Mouse (Mus musculus) lung, postnatal 14 days (tissue): Measurements from ENCODE around the gene Fbxo2.
"Not testable (repeated sequence)": the region's sequence is repeated elsewhere in the genome, so short reads cannot be mapped to it uniquely, and the experiment has no call there.

Source experiments
- DNase-seq: peaks from one replicate; pipeline ENCODE4 v3.0.0; 2021

The Fbxo2 gene

DNA sequence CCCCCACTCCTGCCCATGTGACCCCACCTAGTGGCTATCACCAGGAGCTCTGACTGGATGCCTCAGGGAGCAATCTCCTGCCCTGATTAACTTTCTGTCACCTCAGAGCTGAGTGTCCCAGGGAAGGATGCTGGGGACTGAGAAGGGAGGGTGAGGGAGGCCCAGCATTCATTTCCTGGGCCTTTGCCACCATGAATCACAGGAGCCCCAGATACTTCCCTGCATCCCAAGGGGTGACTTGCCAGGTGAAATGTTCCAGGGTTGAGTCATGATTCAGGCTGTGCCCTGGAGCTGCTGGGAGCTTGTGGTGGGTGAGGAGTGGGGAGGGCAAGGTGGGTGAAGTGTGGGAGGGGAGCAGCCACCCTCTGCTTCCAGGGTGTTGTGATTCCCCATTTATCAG, 17.3 kb downstream of the Fbxo2 start:
- DNase-seq: no peak

DNA sequence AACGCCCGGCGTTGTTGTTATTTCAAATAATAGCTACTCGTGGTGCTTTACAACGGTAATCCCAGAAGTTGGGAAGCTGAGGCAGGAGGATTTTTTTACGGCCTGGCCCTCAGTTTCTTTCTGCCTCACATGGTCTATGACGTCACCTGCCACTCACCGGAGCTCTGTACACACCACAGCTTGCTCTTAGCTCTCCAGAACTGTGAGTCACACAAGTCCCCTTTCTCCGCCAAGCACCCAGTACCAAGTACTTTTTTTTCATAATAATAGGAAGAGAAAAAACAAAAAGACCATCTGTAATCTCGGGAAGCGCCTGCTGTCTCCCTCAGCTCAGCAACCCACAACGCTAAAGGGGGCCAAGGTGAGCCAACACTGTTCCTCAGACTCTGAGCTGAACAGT, 21.1 kb downstream of the Fbxo2 start:
- DNase-seq: no peak

DNA sequence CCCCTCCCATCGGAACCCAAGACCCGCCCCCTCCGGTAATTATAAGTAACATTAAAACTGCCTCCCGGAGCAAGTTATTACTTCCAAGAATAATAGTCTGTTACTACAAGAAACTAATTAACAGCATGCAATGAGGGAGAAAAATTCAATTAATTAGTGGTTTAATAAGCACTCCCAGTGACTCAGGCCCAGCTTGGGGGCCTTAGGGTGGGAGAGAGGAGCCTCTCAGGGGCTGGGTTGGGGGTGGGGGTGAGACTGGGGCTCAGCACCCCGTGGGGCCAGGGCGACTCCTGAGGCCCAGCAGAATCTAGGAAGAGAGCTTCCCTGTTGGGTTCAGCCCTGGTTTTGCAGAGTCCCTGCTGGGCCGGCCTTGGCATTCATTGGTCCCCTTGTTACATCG, 21.9 kb downstream of the Fbxo2 start:
- no peak for DNase-seq

DNA sequence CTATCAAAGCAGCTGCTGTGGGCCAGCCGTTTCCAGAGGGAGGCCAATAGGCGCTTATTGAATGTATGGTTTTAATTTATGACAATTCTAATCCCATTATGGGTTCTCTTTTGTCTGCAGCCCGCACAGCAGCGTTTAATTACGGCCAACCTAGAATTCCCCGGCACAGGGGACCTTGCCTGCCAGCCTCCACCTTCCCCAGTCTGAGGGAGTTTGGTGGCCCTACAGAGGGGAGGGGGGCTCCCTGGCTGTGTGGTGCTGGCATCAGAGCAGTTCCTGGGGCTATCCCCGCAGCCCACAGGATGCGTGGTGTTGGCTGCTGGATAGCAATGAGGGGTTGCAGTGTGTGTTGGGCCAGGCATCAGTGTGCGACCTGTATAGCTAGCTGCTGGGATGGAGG, 24.1 kb downstream of the Fbxo2 start:
- DNase-seq: no peak

DNA sequence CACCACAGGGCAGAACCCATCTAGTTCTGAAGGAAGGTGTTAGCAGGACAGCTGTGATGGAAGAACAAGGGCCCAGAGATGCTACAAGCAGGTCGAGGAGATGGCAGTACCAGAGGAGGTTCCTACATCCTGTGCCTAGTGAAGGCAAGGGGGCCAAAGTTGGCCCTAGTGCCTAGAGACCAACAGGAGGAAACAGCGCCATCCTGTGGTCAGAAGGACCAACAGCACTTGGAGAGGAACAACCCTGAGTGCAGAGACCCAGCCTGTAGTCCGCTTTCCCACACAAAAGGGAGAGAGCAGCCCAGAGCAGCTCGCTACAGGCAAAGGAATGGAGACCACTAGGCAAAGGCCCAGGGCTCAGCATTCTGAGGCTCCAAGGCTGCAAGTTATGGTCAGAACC, 25.4 kb downstream of the Fbxo2 start:
- DNase-seq: no peak

DNA sequence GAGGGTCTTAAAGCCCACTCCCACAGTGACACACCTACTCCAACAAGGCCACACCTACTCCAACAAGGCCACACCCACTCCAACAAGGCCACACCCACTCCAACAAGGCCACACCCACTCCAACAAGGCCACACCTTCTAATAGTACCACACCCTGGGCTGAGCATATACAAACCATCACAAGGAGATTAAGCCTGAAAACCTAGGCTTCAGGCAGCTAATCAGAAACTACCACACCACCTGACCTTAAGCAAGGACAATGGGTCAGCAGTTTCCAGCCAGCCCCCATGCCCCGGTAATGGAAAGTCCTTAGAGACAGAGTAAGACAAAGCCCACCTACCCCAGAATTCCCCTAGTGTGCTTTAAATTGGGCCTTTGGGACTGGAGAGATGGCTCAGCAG, 28.3 kb downstream of the Fbxo2 start:
- DNase-seq: not testable (repeated sequence)

DNA sequence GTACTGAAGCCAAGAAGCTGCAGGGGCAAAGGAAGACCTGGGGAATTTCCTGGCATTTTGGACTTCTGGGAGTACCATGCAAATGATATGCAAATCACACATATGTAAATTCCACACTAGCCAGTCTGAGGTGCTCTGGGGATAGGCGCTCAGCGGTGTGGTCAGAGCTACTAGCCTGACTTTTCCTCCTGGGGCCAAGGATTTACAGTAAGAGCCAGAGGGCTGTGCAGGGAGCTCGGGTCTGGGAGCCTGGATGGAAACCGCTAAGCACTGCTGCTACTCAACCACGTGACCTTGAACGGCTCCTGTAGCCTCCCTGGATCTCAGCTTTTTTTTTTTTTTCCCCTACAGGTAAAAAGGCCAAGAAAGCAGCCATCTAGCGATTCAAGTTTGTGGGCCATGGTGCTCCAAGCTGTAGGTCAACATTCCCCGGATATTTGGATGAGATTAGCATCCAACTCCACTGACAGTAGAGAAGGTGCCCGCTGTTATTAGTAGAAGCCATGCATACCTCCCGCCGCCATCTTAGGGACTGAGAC, 32.4 kb downstream of the Fbxo2 start:
- DNase-seq: no peak

DNA sequence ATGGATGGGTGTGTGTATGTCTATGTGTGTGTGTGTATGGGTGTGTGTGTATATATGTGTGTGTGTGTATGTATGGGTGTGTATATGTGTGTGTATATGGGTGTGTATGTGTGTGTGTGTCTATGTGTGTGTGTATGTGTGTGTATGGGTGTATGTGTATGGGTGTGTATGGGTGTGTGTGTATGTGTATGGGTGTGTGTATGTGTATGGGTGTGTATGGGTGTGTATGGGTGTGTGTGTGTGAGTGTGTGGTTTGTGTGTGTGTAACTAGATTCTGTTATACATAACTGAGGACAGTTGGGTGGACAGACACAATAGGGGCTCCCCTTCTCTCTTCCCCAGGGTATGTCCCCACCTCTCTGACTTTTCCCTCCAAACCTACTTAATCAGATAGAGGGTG, 34.0 kb downstream of the Fbxo2 start:
- no peak for DNase-seq

DNA sequence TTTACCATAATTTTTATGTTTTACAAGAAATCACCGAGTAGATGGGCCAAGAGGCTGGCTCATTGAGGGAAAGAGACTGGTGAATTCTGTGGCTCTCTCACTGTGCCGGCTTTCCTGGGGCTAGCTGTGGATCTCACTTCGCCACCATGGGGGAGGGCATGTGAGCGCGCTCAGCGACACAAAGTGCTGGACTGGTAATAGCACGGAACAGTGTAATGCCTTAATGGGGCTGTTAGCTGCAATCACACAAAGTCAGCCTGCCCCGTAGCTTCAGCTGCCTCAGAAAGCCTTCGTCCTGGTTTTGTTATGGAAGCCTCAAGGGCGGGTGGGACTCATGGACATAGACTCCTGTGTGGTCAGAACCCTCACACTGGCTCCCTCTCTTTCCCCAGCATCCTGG, 38.3 kb downstream of the Fbxo2 start:
- DNase-seq: no peak

DNA sequence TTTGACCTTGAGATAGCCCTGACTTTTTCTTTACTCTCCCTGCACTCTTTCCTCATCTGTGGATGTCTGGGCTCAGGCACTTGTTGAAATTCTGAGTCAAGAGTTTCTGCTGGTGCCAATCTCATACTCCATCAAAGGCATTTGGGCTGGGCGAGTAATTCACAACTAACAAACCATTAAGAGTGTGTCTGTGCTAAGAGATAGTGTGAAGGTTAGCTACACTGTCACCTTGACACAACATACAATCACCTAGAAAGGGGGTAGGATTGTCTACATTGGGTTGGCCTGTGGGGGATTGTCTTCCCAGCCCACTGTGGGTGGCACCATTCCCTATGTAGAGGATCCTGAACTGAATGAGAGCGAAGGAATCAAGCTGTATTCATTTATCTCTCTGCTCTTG, 43.1 kb downstream of the Fbxo2 start:
- DNase-seq: no peak

DNA sequence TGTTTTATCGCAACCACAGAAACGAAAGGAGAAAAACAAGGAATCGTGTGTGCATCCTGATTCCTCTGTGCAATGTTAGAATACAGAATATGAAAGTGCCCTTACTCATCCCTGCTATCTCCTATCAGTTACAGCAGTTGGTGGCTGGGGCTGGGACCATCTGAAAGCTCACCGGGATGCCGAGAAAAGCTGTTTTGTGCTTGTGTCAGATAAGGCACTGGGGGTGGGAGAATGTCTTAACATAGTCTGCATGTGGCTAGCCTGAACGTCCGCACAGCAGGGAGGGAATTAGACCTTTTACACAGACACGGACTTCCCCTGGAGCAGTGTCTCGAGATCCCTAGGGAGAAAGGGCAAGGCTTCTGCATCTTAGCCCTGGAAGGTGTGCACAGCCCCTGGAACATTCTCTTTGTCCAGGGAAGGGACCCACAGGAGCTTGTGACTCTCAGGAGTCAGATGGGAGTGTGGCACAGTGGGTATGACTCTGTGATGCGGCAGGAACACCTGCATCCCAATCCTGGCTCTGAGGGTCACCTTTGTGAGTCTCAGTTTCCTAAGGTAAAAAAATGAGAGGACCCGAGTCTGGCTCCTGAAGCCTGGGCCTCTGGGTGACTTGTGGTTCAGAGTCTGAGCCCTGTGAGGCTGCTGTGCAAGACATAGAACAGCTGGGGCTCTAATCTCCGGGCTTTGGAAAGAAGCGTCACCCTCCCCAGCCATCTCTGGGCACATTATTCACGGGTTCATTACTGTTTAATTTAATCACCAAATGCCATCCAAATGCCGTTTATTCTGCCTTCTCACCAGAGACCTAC, 43.8 kb downstream of the Fbxo2 start:
- DNase-seq: no peak

DNA sequence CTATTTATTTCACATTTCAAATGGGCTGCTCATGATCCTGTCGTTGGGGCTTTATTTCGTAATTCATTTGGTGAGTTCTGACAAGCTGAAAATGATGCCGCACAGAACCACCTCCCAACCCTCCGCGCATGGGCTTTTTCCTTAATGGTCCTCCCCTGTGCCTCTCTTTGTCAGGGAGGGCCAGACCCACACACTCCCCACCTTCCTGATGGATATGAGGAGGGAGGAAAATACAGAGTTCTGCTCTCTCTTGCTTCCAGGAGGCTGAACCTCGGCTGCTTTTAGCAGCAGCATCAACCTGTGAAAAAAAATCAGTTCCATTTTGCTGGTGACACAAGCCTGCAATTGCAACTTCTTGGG, 44.4 kb downstream of the Fbxo2 start:
- no peak for DNase-seq

DNA sequence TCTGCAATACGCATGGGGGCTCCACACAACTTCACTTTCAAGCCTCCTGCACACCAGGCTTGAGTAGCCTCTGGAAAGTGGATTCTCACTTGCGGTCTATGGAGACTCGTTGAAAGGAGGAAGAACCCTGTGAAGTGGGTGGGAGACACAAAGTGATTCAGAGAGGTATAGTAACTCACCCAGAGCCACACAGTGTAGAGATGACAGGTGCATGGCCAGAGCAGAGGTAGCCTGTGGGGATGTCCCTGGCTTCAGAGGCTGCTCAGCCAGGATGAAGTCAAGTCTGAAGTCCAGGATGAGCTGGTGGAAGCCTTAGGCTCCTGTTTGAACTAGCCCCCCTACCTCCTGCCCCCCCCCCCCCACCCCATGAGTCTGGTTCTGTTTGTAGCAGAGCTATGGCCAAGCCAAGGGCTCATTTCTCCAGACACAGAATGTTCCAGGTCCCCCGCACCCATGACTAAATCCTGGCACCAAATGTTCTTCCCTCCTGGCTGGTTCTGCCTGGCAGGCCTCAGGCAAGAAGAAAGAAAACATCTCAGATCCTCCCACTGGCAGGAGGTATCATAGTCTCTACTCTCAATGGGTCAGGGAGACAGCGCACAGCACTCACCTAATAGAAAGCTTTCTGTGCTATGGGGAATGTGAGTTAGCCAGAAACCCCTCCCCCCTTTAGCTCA, 54.2 kb downstream of the Fbxo2 start:
- DNase-seq: no peak

DNA sequence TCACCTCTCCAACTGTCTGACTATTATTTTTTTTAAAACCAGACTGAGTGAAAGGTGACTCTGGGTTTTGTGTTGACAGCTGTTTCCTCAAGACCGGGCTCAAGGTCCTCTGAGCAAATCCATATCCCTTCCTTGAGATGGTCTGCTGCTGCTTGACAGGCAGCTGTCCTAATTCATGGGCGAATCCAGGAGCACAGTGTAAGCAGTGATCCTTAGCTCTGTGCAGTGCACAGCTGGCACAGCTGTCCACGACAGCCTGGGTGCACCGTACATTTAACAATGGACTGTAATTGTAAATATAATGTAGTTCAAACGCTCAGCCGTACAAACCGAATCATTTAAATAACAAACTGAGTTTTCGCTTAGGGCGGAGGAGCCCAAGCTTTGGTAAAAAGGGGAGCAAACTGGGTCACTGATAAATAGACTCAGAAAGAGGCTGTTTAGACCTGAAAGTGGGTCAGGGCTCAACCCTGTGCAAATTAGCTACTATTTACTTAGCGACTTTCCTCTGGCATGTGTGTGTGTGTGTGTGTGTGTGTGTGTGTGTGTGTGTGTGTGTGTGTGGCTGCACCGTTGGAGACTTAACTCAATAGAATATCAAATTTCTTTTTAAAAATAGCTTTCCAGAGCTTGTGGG, 55.0 kb downstream of the Fbxo2 start:
- DNase-seq: no peak
